Comparison of ENCODE assay signal across 14 mouse cellular contexts in the genomic region with DNA sequence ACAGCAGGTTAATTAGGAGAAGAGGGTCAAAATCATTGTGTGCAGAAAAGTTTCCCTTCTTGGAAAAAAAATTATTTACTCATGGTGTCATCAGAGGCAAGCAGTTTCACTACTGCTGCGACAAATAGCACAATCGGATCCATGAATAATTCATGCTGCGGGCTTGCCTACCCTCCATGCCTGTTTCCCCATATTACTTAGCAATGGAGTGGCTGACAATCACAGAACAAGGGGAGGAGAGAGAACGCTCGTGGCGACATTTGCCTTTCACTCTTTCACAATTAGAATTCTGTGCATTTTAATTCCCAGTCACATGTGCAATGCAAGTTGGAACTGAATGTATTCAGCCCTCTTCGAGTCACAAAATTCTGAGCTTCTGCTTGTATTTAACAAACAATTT.
DNase-seq lines count a peak whose midpoint lies in the region; ATAC-seq and TF ChIP-seq lines count a peak whose summit lies in the region.
"Had no signal": no experiment of that assay in that cellular context is flagged by ENCODE, and none has a peak within 500 bp of the region (broad histone marks: within the 10 kb centered on the region; RNA-seq: fewer than 3 reads in every experiment).

No protein-coding gene starts in this region.

- intact Hi-C loops in heart, adult 2 months (cut with DNase I), result no loop called here

- H3K79me2 ChIP-seq in heart, adult 2 months (replicated peaks; ENCODE audit: control insufficient read depth, insufficient read depth, low read length), result no peaks in the 10 kb centered on the region

- TF ChIP-seq CTCF in heart, adult 2 months (IDR thresholded peaks at IDR 0.05), result no peak

- DNase-seq in heart, adult 11 months, result peak; percentile 55
- DNase-seq in heart, embryonic 10.5 days (ENCODE audit: low spot score), result no peak
- DNase-seq in midbrain, embryonic 14.5 days, result peak; percentile 81
- DNase-seq in heart, adult 2 months, result no peak
- DNase-seq in T-cell, adult 2 months (ENCODE audit: low spot score), result no peak
- DNase-seq in left cerebral cortex, adult 8-10 months (ENCODE audit: low spot score in 2 of 2), result no peak
- DNase-seq in thymus, postnatal 4 days, result no peak
- DNase-seq: heart, postnatal 10 days; kidney, adult 18-20 months; spleen, adult 18-20 months had no signal

- no peak overlapping the region for H3K27ac ChIP-seq in heart, embryonic 10.5 days
- H3K27ac ChIP-seq in hindbrain, embryonic 12.5 days, result peak overlapping the region; percentile 62
- H3K27ac ChIP-seq in midbrain, embryonic 14.5 days (replicated peaks; ENCODE audit: low read depth, low read length), result peak overlapping the region; percentile 68
- H3K27ac ChIP-seq in heart, adult 2 months, result no peak overlapping the region
- H3K27ac ChIP-seq: layer of hippocampus, adult 2 months had no signal

- no peak overlapping the region for H3K9ac ChIP-seq in hindbrain, embryonic 12.5 days
- H3K9ac ChIP-seq in midbrain, embryonic 14.5 days (replicated peaks; ENCODE audit: low read length), result no peak overlapping the region
- H3K9ac ChIP-seq in heart, adult 2 months (ENCODE audit: low read depth, low read length), result no peak overlapping the region

- no peaks in the 10 kb centered on the region for H3K9me3 ChIP-seq in heart, embryonic 10.5 days
- no peaks in the 10 kb centered on the region for H3K9me3 ChIP-seq in hindbrain, embryonic 12.5 days (replicated peaks)
- no peaks in the 10 kb centered on the region for H3K9me3 ChIP-seq in midbrain, embryonic 14.5 days (ENCODE audit: control insufficient read depth, low read length)

- TF ChIP-seq EP300 in heart, adult 2 months (IDR thresholded peaks at IDR 0.05; ENCODE audit: insufficient read depth, low read depth, low read length), result no peak

- H3K4me2 ChIP-seq in hindbrain, embryonic 12.5 days (replicated peaks), result 0 out of 2 replicates have a peak overlapping the region, but pooled peaks have one; percentile 13
- H3K4me2 ChIP-seq in midbrain, embryonic 14.5 days (ENCODE audit: low read length), result peak overlapping the region; percentile 31
- H3K4me2 ChIP-seq: liver, embryonic 11.5 days had no signal

- no peak overlapping the region for H3K4me3 ChIP-seq in heart, embryonic 10.5 days
- H3K4me3 ChIP-seq in hindbrain, embryonic 12.5 days, result no peak overlapping the region
- H3K4me3 ChIP-seq in midbrain, embryonic 14.5 days (replicated peaks; ENCODE audit: low read depth, low read length), result no peak overlapping the region
- no peak overlapping the region for H3K4me3 ChIP-seq in heart, adult 2 months
- H3K4me3 ChIP-seq: layer of hippocampus, adult 2 months had no signal

- WGBS in heart, embryonic 10.5 days, result 81% methylated on average over 7 of the region's 7 CpGs
- WGBS in hindbrain, embryonic 12.5 days, result 35% methylated on average over 7 of the region's 7 CpGs
- WGBS in midbrain, embryonic 14.5 days, result 7% methylated on average over 7 of the region's 7 CpGs
- 92% methylated on average over 7 of the region's 7 CpGs for WGBS in heart, adult 2 months

- H3K4me1 ChIP-seq in heart, embryonic 10.5 days, result peaks cover 9% of the 10 kb centered on the region; the same call in 1 of the 2 replicates
- H3K4me1 ChIP-seq in hindbrain, embryonic 12.5 days, result peaks cover 45% of the 10 kb centered on the region
- H3K4me1 ChIP-seq in midbrain, embryonic 14.5 days (ENCODE audit: control insufficient read depth, insufficient read depth, low read length), result peaks cover 74% of the 10 kb centered on the region
- H3K4me1 ChIP-seq in heart, adult 2 months (ENCODE audit: control insufficient read depth, insufficient read depth, low read length), result peaks cover 6% of the 10 kb centered on the region

- TF ChIP-seq POLR2A in heart, adult 2 months (IDR thresholded peaks at IDR 0.05; ENCODE audit: insufficient read depth, low read depth, low read length), result no peak

- peak; percentile 87 for ATAC-seq in hindbrain, embryonic 12.5 days (ENCODE audit: low FRiP score)
- ATAC-seq in midbrain, embryonic 14.5 days (ENCODE audit: low FRiP score, low TSS enrichment), result peak; percentile 70
- ATAC-seq: lung, postnatal 0 days had no signal

- H3K36me3 ChIP-seq in heart, embryonic 10.5 days, result no peaks in the 10 kb centered on the region
- no peaks in the 10 kb centered on the region for H3K36me3 ChIP-seq in hindbrain, embryonic 12.5 days
- H3K36me3 ChIP-seq in midbrain, embryonic 14.5 days (ENCODE audit: control insufficient read depth, insufficient read depth, low read length), result no peaks in the 10 kb centered on the region
- H3K36me3 ChIP-seq in heart, adult 2 months (ENCODE audit: control insufficient read depth, insufficient read depth, low read length), result peaks cover 2% of the 10 kb centered on the region; the same call in 1 of the 2 replicates

- H3K27me3 ChIP-seq in heart, embryonic 10.5 days (ENCODE audit: insufficient read depth, poor library complexity, severe bottlenecking), result no peaks in the 10 kb centered on the region
- H3K27me3 ChIP-seq in hindbrain, embryonic 12.5 days, result no peaks in the 10 kb centered on the region
- H3K27me3 ChIP-seq in midbrain, embryonic 14.5 days (ENCODE audit: control insufficient read depth, insufficient read depth, low read length), result no peaks in the 10 kb centered on the region
- no peaks in the 10 kb centered on the region for H3K27me3 ChIP-seq in heart, adult 2 months (ENCODE audit: control insufficient read depth, insufficient read depth, low read length)

Comparison
In these comparisons a context has a peak if more than half of its experiments do, and no peak if none do; other contexts are left out.
1. DNase-seq: peak in heart, adult 11 months (single experiment) and midbrain, embryonic 14.5 days (single experiment); none in heart, embryonic 10.5 days (single experiment), heart, adult 2 months (0 of 2), T-cell, adult 2 months (single experiment), left cerebral cortex, adult 8-10 months (0 of 2) and thymus, postnatal 4 days (single experiment).
2. H3K27ac ChIP-seq: peak in hindbrain, embryonic 12.5 days (single experiment) and midbrain, embryonic 14.5 days (single experiment); none in heart, embryonic 10.5 days (single experiment) and heart, adult 2 months (single experiment).